Mouse (Mus musculus): ENCODE measurements around the gene Lonrf3. TPM values are rescaled to one million over a fixed set of nuclear protein-coding genes. Genes with fewer than 3 reads are reported as not detected.

Lonrf3 gene
- polyA plus RNA-seq (2012; ENCODE audit: low replicate concordance): 0.42 and 1.3 TPM in 2 replicates

DNA sequence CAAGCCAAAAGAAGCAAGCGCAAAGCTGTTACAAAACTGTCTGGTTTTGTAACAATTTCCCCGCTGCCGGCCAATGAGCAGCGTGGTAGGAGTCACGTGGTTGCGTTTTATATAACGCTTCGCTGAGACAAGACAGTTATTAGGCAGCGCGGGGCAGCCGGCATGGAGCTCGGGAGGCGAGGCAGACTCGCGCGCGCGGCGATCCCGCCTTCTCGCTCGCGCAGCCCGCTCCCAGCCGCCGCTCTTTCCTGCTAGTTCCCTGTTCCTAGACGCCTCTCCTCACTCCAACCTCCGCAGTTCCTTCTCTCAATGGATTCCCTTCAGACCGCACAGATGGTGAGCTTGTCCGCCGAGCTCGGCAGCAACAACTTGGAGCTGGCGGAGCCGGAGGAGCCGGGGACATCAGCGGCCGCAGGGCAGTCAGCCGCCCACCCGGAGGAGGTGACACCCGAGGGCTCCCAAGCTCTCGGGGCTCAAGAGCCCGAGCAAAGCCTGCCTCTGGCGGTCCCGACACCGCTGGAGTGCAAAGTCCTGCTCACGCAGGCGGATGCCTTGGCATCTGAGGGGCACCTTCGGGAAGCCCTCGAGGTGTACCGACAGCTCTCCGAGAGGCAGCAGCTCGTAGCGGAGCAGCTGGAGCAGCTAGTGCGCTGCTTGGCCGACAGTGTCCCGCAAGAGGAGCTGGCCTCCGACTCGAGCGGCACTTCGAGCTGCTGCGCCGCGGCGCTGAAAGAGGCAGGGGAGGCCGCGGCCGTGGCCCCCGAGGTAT, at the start of gene Lonrf3:
Gene Lonrf3, plus strand, starts transcription at position 83 of the 769 bp plus-strand sequence.

DNA sequence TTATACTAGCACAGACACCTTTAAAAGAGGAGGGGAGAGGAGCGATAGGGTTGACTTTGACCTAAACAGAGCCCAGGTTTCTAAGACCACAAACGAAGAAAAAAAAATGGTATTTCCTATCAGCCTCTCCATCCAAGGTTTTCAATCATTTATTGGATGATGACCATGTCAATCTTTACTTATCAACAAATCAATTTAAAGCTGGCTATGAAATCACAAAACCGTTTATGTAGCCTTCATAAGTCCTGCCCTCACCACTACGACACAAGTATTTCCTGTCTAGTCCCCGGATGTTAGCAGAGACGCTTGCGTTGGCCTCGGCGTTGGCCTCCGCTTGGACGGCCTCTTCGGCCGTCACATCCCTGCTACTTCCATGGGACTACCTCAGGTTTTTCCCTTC, 72.8 kb downstream of the Lonrf3 start, which contains the start of gene Gm6268:
Gene Gm6268, plus strand, starts transcription at position 301 of the 400 bp plus-strand sequence.

Other genes with a start within 250 kb of the Lonrf3 start
- 1.5 and 2.0 TPM in 2 replicates for gene Il13ra1, start 216.2 kb upstream of the Lonrf3 start, polyA plus RNA-seq (2012; ENCODE audit: low replicate concordance)
- not detected in 2 replicates for gene Zcchc12, start 132.4 kb upstream of the Lonrf3 start, polyA plus RNA-seq (2012; ENCODE audit: low replicate concordance)
- not detected in 2 replicates for gene Gm6268, start 72.9 kb downstream of the Lonrf3 start, polyA plus RNA-seq (2012; ENCODE audit: low replicate concordance)
- gene Gm14569, start 163.5 kb downstream of the Lonrf3 start, polyA plus RNA-seq (2012; ENCODE audit: low replicate concordance): not detected in 2 replicates

All from hematopoietic multipotent progenitor cell, adult 10-12 weeks (in vitro differentiated cells).